Mouse (Mus musculus) hindbrain, postnatal 0 days (tissue): Measurements from ENCODE around the gene Ankrd6. TPM values are rescaled to one million over a fixed set of nuclear protein-coding genes. Genes with fewer than 3 reads are reported as not detected.

Experiments
- ATAC-seq: fragments of 200-750 bp; cut with Nextera tagmentation; 2 replicates; pipeline ENCODE4 v1.8.0; 2017; ENCODE audit warnings: mild to moderate bottlenecking, moderate TSS enrichment, moderate library complexity
- DNase-seq: peaks from one replicate; pipeline ENCODE4 v3.0.0-alpha.2; 2015; ENCODE audit warnings: low spot score
- H3K27ac ChIP-seq: fragments of 300-500 bp; sonication (generic); 2 replicates; pipeline ENCODE4 v1.5.1; 2014; ENCODE audit warnings: mild to moderate bottlenecking
- H3K27me3 ChIP-seq: fragments of 300-500 bp; sonication (generic); 2 replicates; pipeline ENCODE4 v1.6.1; 2014; ENCODE audit warnings: low read length, mixed read lengths; ENCODE audit not compliant: insufficient read depth
- H3K36me3 ChIP-seq: fragments of 300-500 bp; sonication (generic); 2 replicates; pipeline ENCODE4 v1.6.1; 2014; ENCODE audit warnings: low read length, mixed read lengths; ENCODE audit not compliant: insufficient read depth
- H3K4me1 ChIP-seq: fragments of 300-500 bp; sonication (generic); 2 replicates; pipeline ENCODE4 v1.6.1; 2014; ENCODE audit warnings: antibody characterized with exemption, low read length, mixed read lengths; ENCODE audit not compliant: insufficient read depth
- H3K4me2 ChIP-seq: fragments of 300-500 bp; sonication (generic); 2 replicates; pipeline ENCODE4 v1.6.1; 2014; ENCODE audit warnings: low read depth, mild to moderate bottlenecking, low read length, moderate library complexity, mixed read lengths
- H3K4me3 ChIP-seq: fragments of 300-500 bp; sonication (generic); 2 replicates; pipeline ENCODE4 v1.5.1; 2014; ENCODE audit warnings: low read length
- H3K9ac ChIP-seq: fragments of 300-500 bp; sonication (generic); replicated peaks from 2 replicates; pipeline ENCODE4 v1.6.1; 2014; ENCODE audit warnings: mild to moderate bottlenecking, low read length, moderate library complexity, mixed read lengths
- H3K9me3 ChIP-seq: fragments of 300-500 bp; sonication (generic); 2 replicates; pipeline ENCODE4 v1.6.1; 2016; ENCODE audit warnings: low read length, mixed read lengths
- CTCF ChIP-seq: IDR thresholded peaks from 2 replicates; pipeline ENCODE4 v1.5.1; 2016; ENCODE audit warnings: antibody characterized with exemption, control low read depth, low read depth
- WGBS: fragments of 180-500 bp; shearing (Covaris S2); extraction: QIAGEN DNeasy Blood & Tissue Kit; methylation state at CpG from one replicate; pipeline ENCODE4 v1.1.7; 2014; 5-methylcytosine and 5-hydroxymethylcytosine counted together
- polyA plus RNA-seq: library from polyadenylated mRNA; unstranded; fragments of >200 nt; fragmentation: Nextera tagmentation; extraction: Ambion mirVana; gene quantifications from 2 replicates; pipeline ENCODE4 v1.2.1, GENCODE M21; 2015
- total RNA-seq: library from RNA; depleted of rRNA; stranded (reverse); fragments of >200 nt; gene quantifications from 2 replicates; pipeline ENCODE4 v1.2.3, GENCODE M21; 2014

Ankrd6 gene
- total and polyA plus RNA-seq, 2 experiments from 2014 or later = 17.3 to 26.5 TPM

- Histone ChIP-seq H3K36me3 (no peaks in the 10 kb centered on the region), H3K9ac (no peak overlapping the region), H3K4me3 (no peak overlapping the region), H3K27me3 (no peaks in the 10 kb centered on the region), H3K27ac (no peak overlapping the region), H3K4me2 (no peak overlapping the region), H3K4me1 (no peaks in the 10 kb centered on the region; the same call in 1 of the 2 replicates), H3K9me3 (peaks cover 8% of the 10 kb centered on the region)
- ATAC-seq (no peak), DNase-seq (no peak)
- TF ChIP-seq CTCF = no peak
- 74% methylated on average over 5 of the region's 5 CpGs for WGBS
Measured at GRCm38 (mm10) chr4:32890735-32891098, 59.9 kb downstream of the Ankrd6 start.

- whole genome bisulfite sequencing = 39% methylated on average over 10 of the region's 10 CpGs
- H3K36me3 ChIP-seq = no peaks in the 10 kb centered on the region
- H3K27ac ChIP-seq = peak overlapping the region; percentile 58; the same call in 1 of the 2 replicates
Measured at GRCm38 (mm10) chr4:32889996-32890734, 60.5 kb downstream of the Ankrd6 start.

GRCm38 (mm10) chr4:32889246-32889645 lies 61.4 kb downstream of the Ankrd6 start:
- no peak overlapping the region for H3K9ac ChIP-seq
- no peaks in the 10 kb centered on the region for H3K36me3 ChIP-seq
- peak; percentile 78 for ATAC-seq
- H3K4me3 ChIP-seq = no peak overlapping the region
- H3K27ac ChIP-seq = peak overlapping the region; percentile 58; the same call in 1 of the 2 replicates
- H3K4me1 ChIP-seq = peaks cover under 1% of the 10 kb centered on the region
- DNase-seq = peak; percentile 84
- no peaks in the 10 kb centered on the region for H3K27me3 ChIP-seq
- H3K4me2 ChIP-seq = peak overlapping the region; percentile 8; the same call in 1 of the 2 replicates
- no peak for TF ChIP-seq CTCF
- H3K9me3 ChIP-seq = peaks cover 6% of the 10 kb centered on the region
- WGBS = 24% methylated on average over 11 of the region's 11 CpGs

More at GRCm38 (mm10) chr4:32889996-32890734, 60.5 kb downstream of the Ankrd6 start:
- ATAC-seq = no peak
- no peaks in the 10 kb centered on the region; the same call in 1 of the 2 replicates for H3K4me1 ChIP-seq
- no peak overlapping the region for H3K4me3 ChIP-seq
- no peak overlapping the region for H3K4me2 ChIP-seq
- H3K27me3 ChIP-seq = no peaks in the 10 kb centered on the region
- no peak overlapping the region for H3K9ac ChIP-seq
- peaks cover 8% of the 10 kb centered on the region for H3K9me3 ChIP-seq
- peak; percentile 12 for DNase-seq
- peak; percentile 34; the same call in 1 of the 2 replicates for TF ChIP-seq CTCF

GRCm38 (mm10) chr4:32886479-32886878 lies 64.2 kb downstream of the Ankrd6 start:
- H3K36me3 ChIP-seq = no peaks in the 10 kb centered on the region
- H3K9me3 ChIP-seq = no peaks in the 10 kb centered on the region
- H3K27ac ChIP-seq = no peak overlapping the region
- no peak for TF ChIP-seq CTCF
- no peak overlapping the region for H3K4me2 ChIP-seq
- DNase-seq (no peak), ATAC-seq (no peak)
- no peak overlapping the region for H3K4me3 ChIP-seq
- WGBS = 100% methylated on average over 3 of the region's 3 CpGs
- H3K4me1 ChIP-seq = peaks cover 2% of the 10 kb centered on the region
- no peak overlapping the region for H3K9ac ChIP-seq
- H3K27me3 ChIP-seq = no peaks in the 10 kb centered on the region

- Histone ChIP-seq H3K4me3 (no peak overlapping the region), H3K4me2 (no peak overlapping the region), H3K4me1 (peaks cover 2% of the 10 kb centered on the region), H3K36me3 (no peaks in the 10 kb centered on the region), H3K9ac (no peak overlapping the region), H3K27ac (no peak overlapping the region), H3K9me3 (no peaks in the 10 kb centered on the region), H3K27me3 (no peaks in the 10 kb centered on the region)
- DNase-seq (peak; percentile 74), ATAC-seq (peak; percentile 69)
- no peak for TF ChIP-seq CTCF
- WGBS = 27% methylated on average over 9 of the region's 9 CpGs
Measured at GRCm38 (mm10) chr4:32884599-32884998, 66.0 kb downstream of the Ankrd6 start.

- no peak for ATAC-seq
Measured at GRCm38 (mm10) chr4:32881001-32881400, 69.6 kb downstream of the Ankrd6 start.

GRCm38 (mm10) chr4:32874669-32875068 lies 76.0 kb downstream of the Ankrd6 start:
- ATAC-seq (no peak), DNase-seq (no peak)
- H3K9ac ChIP-seq = no peak overlapping the region
- no peaks in the 10 kb centered on the region for H3K27me3 ChIP-seq
- no peak overlapping the region for H3K4me2 ChIP-seq
- no peaks in the 10 kb centered on the region for H3K4me1 ChIP-seq
- no peaks in the 10 kb centered on the region for H3K9me3 ChIP-seq
- no peak overlapping the region for H3K4me3 ChIP-seq
- H3K36me3 ChIP-seq = no peaks in the 10 kb centered on the region
- TF ChIP-seq CTCF = no peak
- no peak overlapping the region for H3K27ac ChIP-seq
- WGBS = 83% methylated on average over 4 of the region's 4 CpGs

More at GRCm38 (mm10) chr4:32881001-32881400, 69.6 kb downstream of the Ankrd6 start:
- Histone ChIP-seq H3K36me3 (no peaks in the 10 kb centered on the region), H3K4me3 (no peak overlapping the region), H3K9me3 (no peaks in the 10 kb centered on the region), H3K27ac (no peak overlapping the region), H3K4me1 (peaks cover 2% of the 10 kb centered on the region; the same call in 1 of the 2 replicates), H3K4me2 (no peak overlapping the region), H3K9ac (no peak overlapping the region), H3K27me3 (no peaks in the 10 kb centered on the region)
- WGBS = 85% methylated on average over 4 of the region's 4 CpGs
- no peak for DNase-seq
- TF ChIP-seq CTCF = no peak
